Mouse (Mus musculus) MEL (cell line): ENCODE results near the gene Zfr. TPM values are rescaled to one million over a fixed set of nuclear protein-coding genes. Genes with fewer than 3 reads are reported as not detected.
"Not testable (repeated sequence)": the region's sequence is repeated elsewhere in the genome, so short reads cannot be mapped to it uniquely, and the experiment has no call there.

Source experiments
- DNase-seq: peaks from one replicate; pipeline ENCODE4 v3.0.0; 2011; ENCODE audit warnings: low read depth, low spot score
- H3K27ac ChIP-seq: 2 replicates; pipeline ENCODE4 v1.5.1; 2012; ENCODE audit warnings: low read depth, mild to moderate bottlenecking, control low read depth, low read length, moderate library complexity; ENCODE audit not compliant: control insufficient read depth
- H3K27me3 ChIP-seq, 2 experiments: fragments of 150-350 bp in 1 of 2; sonication (generic) in 1 of 2; 2 replicates each; pipeline ENCODE4 v1.6.1; 2012; ENCODE audit warnings: low read length in 2 of 2, mild to moderate bottlenecking in 2 of 2, improper control_type of control experiment in 1 of 2, moderate library complexity in 1 of 2; ENCODE audit not compliant: insufficient read depth in 2 of 2, control insufficient read depth in 1 of 2
- H3K36me3 ChIP-seq, 2 experiments: 2 replicates each; pipeline ENCODE4 v1.6.1; 2012 to 2014; ENCODE audit warnings: low read length in 2 of 2, improper control_type of control experiment in 1 of 2, inconsistent platforms in 1 of 2, mild to moderate bottlenecking in 1 of 2; ENCODE audit not compliant: insufficient read depth in 2 of 2, control insufficient read depth in 1 of 2
- H3K4me1 ChIP-seq, 2 experiments: fragments of 150-350 bp in 1 of 2; sonication (generic) in 1 of 2; 2 replicates each; pipeline ENCODE4 v1.6.1; 2012; ENCODE audit warnings: low read length in 2 of 2, improper control_type of control experiment in 1 of 2, mild to moderate bottlenecking in 1 of 2; ENCODE audit not compliant: insufficient read depth in 2 of 2, control insufficient read depth in 1 of 2
- H3K4me3 ChIP-seq, 2 experiments: fragments of 150-350 bp in 1 of 2; sonication (generic) in 1 of 2; 2 replicates each; pipeline ENCODE4 v1.5.1; 2012; ENCODE audit warnings: low read depth in 2 of 2, low read length in 2 of 2, mild to moderate bottlenecking in 2 of 2, moderate library complexity in 2 of 2, control low read depth in 1 of 2, improper control_type of control experiment in 1 of 2; ENCODE audit not compliant: control insufficient read depth in 1 of 2, insufficient read depth in 1 of 2
- H3K79me2 ChIP-seq: 2 replicates; pipeline ENCODE4 v1.6.1; 2012; ENCODE audit warnings: mild to moderate bottlenecking, low read length, moderate library complexity; ENCODE audit not compliant: control insufficient read depth, poor library complexity, insufficient read depth
- H3K9ac ChIP-seq: 2 replicates; pipeline ENCODE4 v1.6.1; 2012; ENCODE audit warnings: low read depth, mild to moderate bottlenecking, control low read depth, low read length, moderate library complexity; ENCODE audit not compliant: control insufficient read depth, poor library complexity, severe bottlenecking
- H3K9me3 ChIP-seq: fragments of 150-350 bp; sonication (generic); replicated peaks from 2 replicates; pipeline ENCODE4 v1.6.1; 2012; ENCODE audit warnings: mild to moderate bottlenecking, low read length, improper control_type of control experiment, moderate library complexity; ENCODE audit not compliant: insufficient read depth
- BHLHE40 ChIP-seq: IDR thresholded peaks from 2 replicates; pipeline ENCODE4 v1.6.1; 2012; ENCODE audit warnings: low read depth, mild to moderate bottlenecking, inconsistent platforms, low read length, improper control_type of control experiment, borderline replicate concordance
- CHD1 ChIP-seq: IDR thresholded peaks from 2 replicates; pipeline ENCODE4 v1.6.1; 2012; ENCODE audit warnings: low read depth, mild to moderate bottlenecking, inconsistent platforms, low read length, improper control_type of control experiment
- CHD2 ChIP-seq: IDR thresholded peaks from 2 replicates; pipeline ENCODE4 v1.6.1; 2011; ENCODE audit warnings: low read length, improper control_type of control experiment
- CTCF ChIP-seq, 3 experiments: IDR thresholded peaks in 2 of 3; conservative IDR thresholded peaks in 1 of 3; 2 replicates each; pipeline ENCODE4 v1.5.1; 2011 to 2012; ENCODE audit warnings: low read length in 3 of 3, low read depth in 2 of 3, mild to moderate bottlenecking in 2 of 3, improper control_type of control experiment in 1 of 3, inconsistent platforms in 1 of 3, mixed read lengths in 1 of 3, moderate library complexity in 1 of 3; ENCODE audit not compliant: control insufficient read depth in 1 of 3, insufficient read depth in 1 of 3, poor library complexity in 1 of 3, severe bottlenecking in 1 of 3
- ELF1 ChIP-seq: IDR thresholded peaks from 2 replicates; pipeline ENCODE4 v1.6.1; 2014; ENCODE audit warnings: low read depth, mild to moderate bottlenecking, inconsistent platforms, low read length, improper control_type of control experiment, moderate library complexity
- GABPA ChIP-seq: IDR thresholded peaks from 2 replicates; pipeline ENCODE4 v1.6.1; 2012; ENCODE audit warnings: low read depth, mild to moderate bottlenecking, inconsistent platforms, low read length, improper control_type of control experiment, moderate library complexity
- HCFC1 ChIP-seq: IDR thresholded peaks from 2 replicates; pipeline ENCODE4 v1.6.1; 2012; ENCODE audit warnings: low read depth, mild to moderate bottlenecking, inconsistent platforms, low read length, improper control_type of control experiment, moderate library complexity
- MAFK ChIP-seq: IDR thresholded peaks from 2 replicates; pipeline ENCODE4 v1.6.1; 2011; ENCODE audit warnings: low read depth, mild to moderate bottlenecking, low read length, improper control_type of control experiment, borderline replicate concordance
- MAX ChIP-seq: IDR thresholded peaks from 2 replicates; pipeline ENCODE4 v1.6.1; 2011; ENCODE audit warnings: low read length, improper control_type of control experiment
- MYC ChIP-seq: IDR thresholded peaks from 2 replicates; pipeline ENCODE4 v1.6.1; 2011; ENCODE audit warnings: low read depth, mild to moderate bottlenecking, low read length, improper control_type of control experiment, moderate library complexity
- NELFE ChIP-seq: IDR thresholded peaks from 2 replicates; pipeline ENCODE4 v1.6.1; 2011; ENCODE audit warnings: low read depth, low read length, improper control_type of control experiment
- POLR2AphosphoS2 ChIP-seq: IDR thresholded peaks from 2 replicates; pipeline ENCODE4 v1.6.1; 2011; ENCODE audit warnings: low read length, improper control_type of control experiment
- RCOR1 ChIP-seq: IDR thresholded peaks from 2 replicates; pipeline ENCODE4 v1.6.1; 2012; ENCODE audit warnings: low read depth, mild to moderate bottlenecking, inconsistent platforms, low read length, improper control_type of control experiment
- SIN3A ChIP-seq: IDR thresholded peaks from 2 replicates; pipeline ENCODE4 v1.6.1; 2012; ENCODE audit warnings: low read length, improper control_type of control experiment, inconsistent platforms
- SMC3 ChIP-seq: IDR thresholded peaks from 2 replicates; pipeline ENCODE4 v1.6.1; 2011; ENCODE audit warnings: low read depth, low read length, improper control_type of control experiment
- TAL1 ChIP-seq: IDR thresholded peaks from 2 replicates; pipeline ENCODE4 v1.6.1; 2012; ENCODE audit warnings: mild to moderate bottlenecking, inconsistent platforms, low read length, moderate library complexity, mixed read lengths
- TBP ChIP-seq: IDR thresholded peaks from 2 replicates; pipeline ENCODE4 v1.8.0; 2011; ENCODE audit warnings: low read depth, low read length, improper control_type of control experiment
- TCF12 ChIP-seq: IDR thresholded peaks from 2 replicates; pipeline ENCODE4 v1.6.1; 2014; ENCODE audit warnings: low read depth, mild to moderate bottlenecking, inconsistent platforms, low read length, improper control_type of control experiment, moderate library complexity
- UBTF ChIP-seq: IDR thresholded peaks from 2 replicates; pipeline ENCODE4 v1.6.1; 2012; ENCODE audit warnings: low read depth, mild to moderate bottlenecking, inconsistent platforms, low read length, improper control_type of control experiment, moderate library complexity, borderline replicate concordance; ENCODE audit not compliant: insufficient read depth
- ZC3H11A ChIP-seq: IDR thresholded peaks from 2 replicates; pipeline ENCODE4 v1.6.1; 2012; ENCODE audit warnings: low read depth, mild to moderate bottlenecking, inconsistent platforms, low read length, improper control_type of control experiment
- ZKSCAN1 ChIP-seq: IDR thresholded peaks from 2 replicates; pipeline ENCODE4 v1.6.1; 2012; ENCODE audit warnings: low read depth, mild to moderate bottlenecking, inconsistent platforms, low read length, improper control_type of control experiment, moderate library complexity
- ZMIZ1 ChIP-seq: IDR thresholded peaks from 2 replicates; pipeline ENCODE4 v1.6.1; 2012; ENCODE audit warnings: low read depth, mild to moderate bottlenecking, inconsistent platforms, low read length, improper control_type of control experiment, moderate library complexity
- polyA plus RNA-seq, 2 experiments: library from polyadenylated mRNA; stranded (reverse) in 1 of 2; unstranded in 1 of 2; fragments of >175 nt in 1 of 2; fragments of >200 nt in 1 of 2; gene quantifications; 2 replicates each; pipeline versions ENCODE4 v1.2.1 to v1.2.4; 2012; ENCODE audit warnings: low replicate concordance in 2 of 2, low read depth in 1 of 2; ENCODE audit not compliant: insufficient read length in 2 of 2, insufficient read depth in 1 of 2, missing spikeins in 1 of 2
- total RNA-seq: library from RNA; depleted of rRNA; stranded (reverse); fragments of 300-350 nt; gene quantifications from 2 replicates; pipeline ENCODE4 v1.2.3, GENCODE M21; 2012

Zfr gene
- total and polyA plus RNA-seq, 3 experiments, result 54.4 to 199 (median 108) TPM

GRCm38 (mm10) chr15:12108200-12108599, 9.4 kb upstream of the Zfr start:
- TF ChIP-seq CHD2, result no peak
- peak; percentile 21 for TF ChIP-seq SMC3
- TF ChIP-seq CTCF (IDR thresholded peaks at IDR 0.05 in 2 of 3, conservative IDR thresholded peaks at IDR 0.05 in 1 of 3; ENCODE audit: control insufficient read depth in 1 of 3, insufficient read depth in 1 of 3, low read depth in 2 of 3, low read length in 3 of 3, poor library complexity in 1 of 3, severe bottlenecking in 1 of 3), result peak in 1 of 3 experiments; percentile 24; a peak in 2 of 6 replicates
- no peak for TF ChIP-seq SIN3A
- TF ChIP-seq GABPA, result no peak
- no peak for TF ChIP-seq POLR2AphosphoS2
- no peak for TF ChIP-seq ZMIZ1
- TF ChIP-seq CHD1, result no peak
- peak; percentile 54; the same call in 1 of the 2 replicates for TF ChIP-seq RCOR1
- DNase-seq, result no peak
- 0 out of 4 replicates have a peak, but pooled peaks cover 0 to 4% of the 10 kb centered on the region in 2 experiments for H3K27me3 ChIP-seq
- peaks cover 4% of the 10 kb centered on the region in 2 experiments for H3K4me1 ChIP-seq
- H3K9ac ChIP-seq, result no peak overlapping the region
- H3K9me3 ChIP-seq, result no peaks in the 10 kb centered on the region
- H3K36me3 ChIP-seq, result peaks cover 0 to 1% of the 10 kb centered on the region in 2 experiments; a peak in 1 of 4 replicates
- no peak overlapping the region for H3K4me3 ChIP-seq
- H3K79me2 ChIP-seq, result no peaks in the 10 kb centered on the region
- H3K27ac ChIP-seq, result no peak overlapping the region

DNA sequence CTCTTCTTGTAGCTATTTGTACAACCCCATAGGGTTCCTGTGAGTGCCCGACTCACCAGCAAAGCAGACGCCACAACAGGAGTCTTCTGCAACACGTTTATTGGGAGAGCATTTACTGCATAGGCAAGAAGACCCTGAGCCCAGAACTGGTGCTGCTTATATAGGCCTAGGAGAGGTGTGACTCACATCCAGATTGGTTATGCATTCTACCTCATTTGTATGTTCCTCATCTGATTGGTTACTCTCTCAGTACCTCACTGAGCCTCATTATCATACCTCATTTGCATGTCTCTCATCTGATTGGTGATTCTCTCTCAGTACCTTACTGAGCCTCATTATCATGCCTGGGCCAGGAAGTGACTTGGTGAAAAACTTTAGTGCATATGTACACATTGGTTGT, 8.7 kb upstream of the Zfr start:
- H3K9ac ChIP-seq, H3K27ac ChIP-seq, H3K4me1 ChIP-seq, H3K9me3 ChIP-seq, H3K4me3 ChIP-seq, H3K36me3 ChIP-seq, DNase-seq, H3K27me3 ChIP-seq, H3K79me2 ChIP-seq: not testable (repeated sequence)
- peak; percentile 75 for TF ChIP-seq TBP

- DNase-seq, result no peak
- Histone ChIP-seq H3K4me3 (no peak overlapping the region), H3K9me3 (no peaks in the 10 kb centered on the region), H3K4me1 (peaks cover 5 to 15% of the 10 kb centered on the region in 2 experiments), H3K27ac (no peak overlapping the region), H3K79me2 (no peaks in the 10 kb centered on the region), H3K9ac (no peak overlapping the region), H3K27me3 (no peaks in the 10 kb centered on the region), H3K36me3 (peaks cover 0 to 2% of the 10 kb centered on the region in 2 experiments; a peak in 1 of 4 replicates)
- TF ChIP-seq RCOR1 (no peak), CTCF (IDR thresholded peaks at IDR 0.05 in 2 of 3, conservative IDR thresholded peaks at IDR 0.05 in 1 of 3; ENCODE audit: control insufficient read depth in 1 of 3, insufficient read depth in 1 of 3, low read depth in 2 of 3, low read length in 3 of 3, poor library complexity in 1 of 3, severe bottlenecking in 1 of 3) (no peak), BHLHE40 (no peak), ZC3H11A (no peak), ELF1 (no peak), MYC (no peak), TCF12 (no peak), MAFK (no peak), TAL1 (no peak), TBP (no peak), HCFC1 (no peak), SMC3 (no peak), MAX (no peak), NELFE (no peak), UBTF (no peak), CHD2 (no peak), ZKSCAN1 (no peak), SIN3A (no peak)
Measured at GRCm38 (mm10) chr15:12111232-12111631, 6.4 kb upstream of the Zfr start.
